In genomic region chr5:114570791-114571450, GRCm38 (mm10) we compare ENCODE assay signal across 10 mouse cellular contexts. TPM values are rescaled to one million over a fixed set of nuclear protein-coding genes. Genes with fewer than 3 reads are reported as not detected.
DNase-seq lines count a peak whose midpoint lies in the region; ATAC-seq and TF ChIP-seq lines count a peak whose summit lies in the region.
"Had no signal": no experiment of that assay in that cellular context is flagged by ENCODE, and none has a peak within 500 bp of the region (broad histone marks: within the 10 kb centered on the region; RNA-seq: fewer than 3 reads in every experiment).

No protein-coding gene starts in this region.

- peaks cover 31% of the 10 kb centered on the region for H3K36me3 ChIP-seq in G1E (replicated peaks)
- no peaks in the 10 kb centered on the region for H3K36me3 ChIP-seq in hindbrain, embryonic 13.5 days
- no peaks in the 10 kb centered on the region for H3K36me3 ChIP-seq in midbrain, embryonic 11.5 days (ENCODE audit: control insufficient read depth, insufficient read depth, low read length)

- DNase-seq in gastrocnemius, adult 2 months: no peak
- DNase-seq in gastrocnemius, postnatal 4 days (ENCODE audit: low spot score in 2 of 2): no peak
- DNase-seq in G1E (ENCODE audit: low spot score): no peak
- DNase-seq in midbrain, embryonic 11.5 days (ENCODE audit: low spot score, missing footprints): no peak
- no peak for DNase-seq in thymus, postnatal 25 days
- DNase-seq in right cerebral cortex, postnatal 25 days: no peak
- DNase-seq: kidney, postnatal 14 days; spleen, adult 18-20 months had no signal

- peak overlapping the region; percentile 42 for H3K4me3 ChIP-seq in gastrocnemius, adult 2 months
- H3K4me3 ChIP-seq in G1E (ENCODE audit: low read depth, low read length): peak overlapping the region; percentile 24; the same call in 1 of the 2 replicates
- H3K4me3 ChIP-seq in hindbrain, embryonic 13.5 days: peak overlapping the region; percentile 82
- peak overlapping the region; percentile 33 for H3K4me3 ChIP-seq in midbrain, embryonic 11.5 days (ENCODE audit: low read depth, low read length)

- peak overlapping the region; percentile 78 for H3K9ac ChIP-seq in hindbrain, embryonic 13.5 days
- H3K9ac ChIP-seq in midbrain, embryonic 11.5 days (ENCODE audit: low read length): peak overlapping the region; percentile 47

- intact Hi-C loops in gastrocnemius, adult 2 months (cut with DNase I): no loop called here

- no peak for TF ChIP-seq CTCF in gastrocnemius, adult 2 months (IDR thresholded peaks at IDR 0.05)
- no peak for TF ChIP-seq CTCF in G1E (IDR thresholded peaks at IDR 0.05; ENCODE audit: low read depth, low read length)

- H3K27me3 ChIP-seq in G1E (ENCODE audit: insufficient read depth, low read length): peaks cover 43% of the 10 kb centered on the region
- no peaks in the 10 kb centered on the region for H3K27me3 ChIP-seq in hindbrain, embryonic 13.5 days
- H3K27me3 ChIP-seq in midbrain, embryonic 11.5 days (ENCODE audit: control insufficient read depth, insufficient read depth, low read length): peaks cover 12% of the 10 kb centered on the region

- peak overlapping the region; percentile 81 for H3K4me2 ChIP-seq in hindbrain, embryonic 13.5 days
- peak overlapping the region; percentile 59 for H3K4me2 ChIP-seq in midbrain, embryonic 11.5 days

- WGBS in hindbrain, embryonic 13.5 days: 6% methylated on average over 13 of the region's 14 CpGs
- under 1% methylated on average over 14 of the region's 14 CpGs for WGBS in midbrain, embryonic 11.5 days

- H3K4me1 ChIP-seq in G1E (ENCODE audit: insufficient read depth, low read depth, low read length): peaks cover 66% of the 10 kb centered on the region
- peaks cover 76% of the 10 kb centered on the region for H3K4me1 ChIP-seq in hindbrain, embryonic 13.5 days (replicated peaks)
- peaks cover 65% of the 10 kb centered on the region for H3K4me1 ChIP-seq in midbrain, embryonic 11.5 days (ENCODE audit: control insufficient read depth, insufficient read depth, low read length)

- ATAC-seq in G1E (ENCODE audit: extremely low read depth, insufficient number of reproducible peaks, low FRiP score, poor library complexity, severe bottlenecking): no peak
- no peak for ATAC-seq in hindbrain, embryonic 13.5 days (ENCODE audit: low FRiP score)
- ATAC-seq in midbrain, embryonic 11.5 days (ENCODE audit: low FRiP score): no peak
- no peak for ATAC-seq in granulocyte monocyte progenitor cell, adult 5-6 weeks (replicated peaks; ENCODE audit: poor library complexity, severe bottlenecking)

- peaks cover 13% of the 10 kb centered on the region for H3K9me3 ChIP-seq in G1E (replicated peaks)
- no peaks in the 10 kb centered on the region for H3K9me3 ChIP-seq in hindbrain, embryonic 13.5 days
- no peaks in the 10 kb centered on the region for H3K9me3 ChIP-seq in midbrain, embryonic 11.5 days (ENCODE audit: control insufficient read depth, low read length)

- H3K27ac ChIP-seq in gastrocnemius, adult 2 months: no peak overlapping the region
- H3K27ac ChIP-seq in hindbrain, embryonic 13.5 days: peak overlapping the region; percentile 93
- H3K27ac ChIP-seq in midbrain, embryonic 11.5 days (ENCODE audit: low read depth, low read length): peak overlapping the region; percentile 70

RNA-seq across cellular contexts. Expression of gene Fam222a, which starts 3.1 kb away (rescaled TPM):
- 1 to 10 TPM in 1 of 2 experiments, under 1 TPM in 1; 0.18 to 1.1 TPM for total RNA-seq in gastrocnemius, adult 2 months (2021)
- 1 to 10 TPM; 2.2 to 2.5 TPM for total RNA-seq in gastrocnemius, postnatal 4 days (2021)
- total RNA-seq in G1E (2014; fragmentation: Nextera tagmentation) (3.2 and 3.8 TPM in 2 replicates), G1E (2017) (0.12 and 0.71 TPM in 2 replicates)
- 6.9 and 7.3 TPM in 2 replicates for polyA plus RNA-seq in G1E (2012)
- 5.8 and 6.4 TPM in 2 replicates for polyA plus RNA-seq in hindbrain, embryonic 13.5 days (2015; fragmentation: Nextera tagmentation; extraction: Ambion mirVana)
- polyA plus RNA-seq in midbrain, embryonic 11.5 days (2014; fragmentation: Nextera tagmentation; extraction: Ambion mirVana): 5.8 and 6.7 TPM in 2 replicates
- 0.34 and 2.0 TPM in 2 replicates for total RNA-seq in granulocyte monocyte progenitor cell, adult 5-6 weeks (2014; fragmentation: Nextera tagmentation)
- total RNA-seq in granulocyte monocyte progenitor cell, adult 5-6 weeks (2017): not detected in 2 replicates

Comparison
In these comparisons a context has a peak if more than half of its experiments do, and no peak if none do; other contexts are left out.
1. H3K4me3 ChIP-seq: peak in every context shown above with its lines; median percentile 82 in hindbrain, embryonic 13.5 days; 42 in gastrocnemius, adult 2 months; 33 in midbrain, embryonic 11.5 days; 24 in G1E.